Mouse (Mus musculus) c-Kit-positive CD71-positive TER-119-negative erythroid progenitor cells, embryonic 14.5 days (primary cell): ENCODE measurements around the gene Rab44.
"Not testable (repeated sequence)": the region's sequence is repeated elsewhere in the genome, so short reads cannot be mapped to it uniquely, and the experiment has no call there.

Experiments used
- DNase-seq: peaks from one replicate; pipeline ENCODE4 v3.0.0-alpha.2; 2013; ENCODE audit warnings: low read depth

Rab44 gene

DNA sequence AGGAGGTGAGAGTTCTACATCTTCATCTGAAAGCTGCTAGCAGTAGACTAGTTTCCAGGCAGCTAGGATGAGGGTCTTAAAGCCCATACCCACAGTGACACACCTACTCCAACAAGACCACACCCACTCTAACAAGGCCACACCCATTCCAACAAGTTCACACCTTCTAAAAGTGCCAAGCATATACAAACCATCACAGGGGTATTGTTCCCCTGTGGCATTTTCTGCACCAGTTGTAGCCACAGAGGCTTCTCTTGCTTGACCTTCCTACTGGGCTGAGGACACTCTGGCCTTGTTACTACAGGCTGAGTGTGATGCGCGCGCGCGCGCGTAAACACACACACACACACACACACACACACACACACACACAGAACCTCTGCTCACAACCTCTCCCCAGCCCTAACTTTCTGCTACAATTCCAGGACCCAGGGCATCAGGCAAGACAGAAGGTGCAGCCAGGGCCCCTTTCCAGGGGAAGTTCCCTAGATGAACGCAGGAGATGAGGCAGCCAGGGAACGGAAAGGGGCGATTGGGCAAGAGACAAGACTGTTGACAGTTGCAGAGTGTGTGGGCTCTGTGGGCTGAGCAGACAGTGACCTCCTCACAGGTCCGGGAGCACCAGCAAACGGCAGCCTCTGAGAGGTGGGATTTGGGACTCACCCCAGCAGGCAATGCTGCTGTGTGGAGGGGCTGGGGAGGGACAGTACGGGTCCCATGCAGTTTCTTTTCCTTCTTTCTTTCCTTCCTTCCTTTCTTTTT is at the start of gene Rab44:
Rab44 (plus strand) TSS at position 555 of the 762 bp plus-strand sequence.
- DNase-seq, result no peak

DNA sequence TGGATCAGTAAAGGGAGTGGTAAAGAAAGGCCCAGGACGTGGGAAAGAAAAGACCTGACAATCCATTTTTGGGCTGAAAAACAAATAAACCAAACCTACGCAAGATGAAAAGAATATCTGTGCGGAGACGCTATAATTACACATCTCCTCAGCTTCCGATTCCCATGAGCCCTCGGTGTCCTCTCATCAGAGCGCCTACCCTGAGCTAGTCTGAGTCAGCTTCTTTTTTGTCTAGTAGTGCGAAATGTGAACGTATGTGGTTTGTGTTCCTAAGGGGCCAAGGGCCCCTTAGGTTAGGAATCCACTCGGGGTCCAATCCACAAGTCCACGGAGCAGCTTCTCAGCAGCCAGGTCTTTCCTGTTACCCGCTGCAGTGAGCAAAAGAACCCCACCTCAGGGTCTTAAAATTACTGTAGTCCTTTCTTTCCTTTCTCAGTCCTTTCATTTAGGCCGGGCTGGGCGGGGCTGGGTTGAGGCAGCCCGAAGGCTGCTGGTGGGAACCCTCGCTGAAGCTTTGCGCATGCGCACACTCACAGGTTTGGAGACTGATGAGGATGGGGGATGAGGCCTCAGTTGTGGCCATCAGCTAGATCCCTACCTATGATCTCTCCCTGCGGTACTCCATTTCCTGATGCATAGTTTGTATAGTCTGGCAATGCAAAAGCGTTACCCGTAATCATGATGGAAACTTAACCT is 48.6 kb upstream of the Rab44 start:
- no peak for DNase-seq

DNA sequence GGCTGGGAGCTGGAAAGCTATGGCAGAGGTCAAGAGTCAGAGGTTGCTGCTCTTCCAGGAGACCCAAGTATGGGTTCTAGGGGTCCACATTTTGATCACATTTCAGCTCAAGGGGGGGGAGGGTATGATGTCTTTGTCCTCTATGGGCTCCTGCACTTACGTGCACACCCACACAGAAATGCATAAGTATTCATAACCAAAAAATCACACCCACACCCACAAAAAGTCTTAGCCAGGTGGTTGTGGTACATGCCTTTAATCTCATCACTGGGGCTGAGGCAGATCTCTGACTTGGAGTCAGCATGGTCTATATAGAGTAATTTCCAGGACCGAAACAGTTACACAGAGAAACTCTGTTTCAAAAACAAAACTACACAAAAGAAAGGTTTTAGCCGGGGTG is 48.0 kb upstream of the Rab44 start:
- DNase-seq, result no peak

DNA sequence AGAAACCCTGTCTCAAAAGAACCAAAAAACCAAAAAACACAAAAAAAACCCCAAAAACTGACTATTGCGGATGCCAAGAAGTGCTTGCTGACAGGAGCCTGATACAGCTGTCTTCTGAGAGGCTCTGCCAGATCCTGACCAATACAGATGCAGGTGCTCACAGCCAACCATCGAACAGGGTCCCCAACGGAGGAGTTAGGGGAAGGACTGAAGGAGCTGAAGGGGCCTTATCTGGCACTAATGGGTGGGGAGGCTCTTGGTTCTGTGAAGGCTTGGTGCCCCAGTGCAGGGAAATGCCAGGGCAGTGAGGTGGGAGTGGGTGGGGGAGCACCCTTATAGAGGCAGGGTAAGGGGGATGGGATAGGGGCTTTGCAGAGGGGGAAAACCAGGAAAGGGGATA is 46.5 kb upstream of the Rab44 start:
- DNase-seq, result not testable (repeated sequence)

DNA sequence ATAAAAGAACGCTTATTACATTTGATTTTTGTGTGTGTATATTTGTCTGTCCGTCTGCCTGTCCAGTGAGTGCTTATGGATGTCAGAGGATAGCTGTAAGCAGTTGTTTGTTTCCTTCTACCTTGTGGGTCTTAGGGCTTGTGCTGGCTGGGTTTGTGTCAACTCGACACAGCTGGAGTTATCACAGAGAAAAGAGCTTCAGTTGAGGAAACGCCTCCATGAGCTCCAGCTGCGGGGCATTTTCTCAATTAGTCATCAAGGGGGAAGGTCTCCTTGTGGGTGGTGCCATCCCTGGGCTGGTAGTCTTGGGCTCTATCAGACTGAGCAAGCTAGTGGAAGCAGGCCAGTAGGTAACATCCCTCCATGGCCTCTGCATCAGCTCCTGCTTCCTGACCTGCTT is 46.1 kb upstream of the Rab44 start:
- no peak for DNase-seq

DNA sequence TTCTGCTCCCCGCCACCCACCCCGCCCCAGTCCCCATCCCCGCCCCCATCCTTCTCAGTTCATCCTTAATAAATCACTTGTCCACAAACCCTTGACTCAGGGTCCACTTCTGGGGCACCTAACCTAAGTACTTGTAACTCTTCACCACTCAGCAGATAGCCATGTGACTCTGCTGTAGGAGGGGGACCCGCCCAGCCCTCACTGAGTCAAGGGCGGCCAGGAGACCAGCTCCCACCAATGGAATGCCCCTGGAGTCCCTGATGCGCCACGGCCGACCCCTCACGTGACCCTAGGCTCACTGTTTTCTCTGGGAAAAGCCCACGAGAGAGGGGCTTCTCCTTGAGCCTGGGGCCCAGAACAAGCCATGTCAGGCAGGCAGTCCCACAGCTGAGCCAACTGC is 44.9 kb upstream of the Rab44 start:
- no peak for DNase-seq

DNA sequence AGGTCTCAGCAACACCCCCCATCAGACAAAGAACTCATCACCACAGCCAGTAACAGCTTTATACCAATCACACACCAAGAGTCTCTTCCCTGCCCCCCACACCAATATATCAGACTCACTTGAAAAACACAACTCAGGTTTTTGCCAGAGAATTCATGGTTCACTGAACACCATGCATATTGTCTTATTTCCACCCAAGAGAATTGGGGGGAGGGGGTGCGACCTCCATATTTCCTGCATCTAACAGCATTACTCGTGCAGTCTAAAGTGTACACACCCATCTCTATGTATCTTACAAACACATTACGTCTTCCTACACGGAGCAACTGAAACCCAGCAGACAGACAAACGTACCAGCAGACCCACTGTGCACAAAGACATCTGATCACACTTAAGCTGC is 42.1 kb upstream of the Rab44 start:
- DNase-seq, result no peak

DNA sequence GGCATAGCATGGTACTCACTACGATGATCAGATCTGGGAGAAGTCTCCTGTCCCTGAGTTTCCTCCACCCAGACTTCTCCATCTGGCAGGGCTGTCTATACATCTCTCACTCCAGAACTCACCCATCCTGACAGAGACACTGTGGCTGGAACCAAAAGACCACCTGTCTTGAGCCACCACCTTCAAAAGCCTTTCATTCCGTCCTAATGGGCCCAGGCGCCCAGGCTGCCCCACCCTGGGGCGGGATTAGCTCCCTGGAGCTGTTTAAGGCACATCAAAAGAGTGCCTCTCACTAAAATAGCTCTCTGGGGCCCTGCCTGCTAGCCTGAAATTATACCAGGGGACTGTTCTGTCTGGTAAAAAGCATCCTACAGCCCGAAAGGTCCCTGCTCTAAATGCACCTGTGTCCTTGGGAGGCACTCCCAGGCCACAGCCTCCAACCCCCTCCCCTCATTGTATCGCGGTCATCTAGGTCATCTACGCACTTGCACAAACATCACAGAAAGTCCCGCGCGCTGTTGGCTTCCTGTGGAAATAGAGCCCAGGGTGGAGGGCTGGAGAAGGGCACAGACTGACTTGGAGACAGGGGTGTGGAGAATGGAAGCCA is 41.1 kb upstream of the Rab44 start:
- DNase-seq, result no peak

DNA sequence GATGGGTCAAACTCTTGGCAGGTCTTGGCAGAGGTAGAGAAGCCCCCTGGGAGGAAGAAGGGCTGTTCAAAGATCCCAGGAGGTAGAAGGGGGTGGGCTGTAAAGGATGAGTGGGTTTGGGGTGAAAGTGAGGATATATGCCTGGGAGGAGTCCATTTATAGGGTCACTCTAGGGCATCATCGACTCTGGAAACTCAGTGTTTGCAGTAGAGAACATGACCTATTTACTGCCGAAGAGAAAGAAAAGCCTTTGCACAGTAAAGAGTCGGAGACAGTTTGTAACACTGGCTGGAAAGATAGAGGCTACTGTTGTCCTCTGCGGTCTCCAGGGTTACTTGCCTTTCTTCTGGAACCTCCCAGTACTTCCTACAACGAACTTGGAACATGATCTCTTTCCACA is 40.6 kb upstream of the Rab44 start:
- no peak for DNase-seq

DNA sequence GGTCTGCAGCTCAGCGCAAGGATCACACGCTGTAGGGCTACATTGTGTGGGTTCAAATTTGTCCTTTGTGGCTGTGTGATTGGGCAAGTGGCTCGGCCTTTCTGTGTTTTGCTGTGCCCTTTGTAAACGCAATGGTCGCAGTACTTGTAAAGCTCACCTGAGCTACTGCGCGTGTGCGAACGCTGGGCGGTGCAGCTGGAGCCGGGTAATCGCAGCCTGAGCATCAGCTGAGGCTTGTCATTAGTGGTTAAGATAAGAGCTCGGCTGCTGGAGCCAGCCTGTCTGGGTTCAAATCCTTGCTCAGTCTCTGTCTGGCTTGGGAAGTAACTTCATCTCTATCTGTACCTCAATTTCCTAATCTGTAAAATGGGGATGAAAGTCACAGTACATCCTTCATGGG is 39.9 kb upstream of the Rab44 start:
- DNase-seq, result no peak

DNA sequence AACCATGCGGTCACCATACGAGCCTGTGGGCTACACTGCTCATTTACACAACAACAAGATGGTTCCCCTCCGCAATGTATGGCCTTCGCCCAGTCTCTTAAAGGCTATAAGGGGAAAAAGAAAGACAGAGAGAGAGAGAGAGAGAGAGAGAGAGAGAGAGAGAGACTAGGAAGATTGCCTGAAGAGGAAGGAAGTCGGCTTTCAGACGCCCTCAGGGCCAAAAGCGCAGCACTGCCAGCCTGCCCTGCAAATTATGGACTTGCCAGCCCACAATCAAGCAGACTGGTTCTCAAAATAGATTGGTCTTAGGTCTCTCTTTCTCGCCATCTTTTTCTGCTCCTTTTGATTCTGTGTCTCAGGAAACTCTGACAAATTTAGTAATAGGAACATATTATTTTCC is 37.7 kb upstream of the Rab44 start:
- DNase-seq, result no peak

DNA sequence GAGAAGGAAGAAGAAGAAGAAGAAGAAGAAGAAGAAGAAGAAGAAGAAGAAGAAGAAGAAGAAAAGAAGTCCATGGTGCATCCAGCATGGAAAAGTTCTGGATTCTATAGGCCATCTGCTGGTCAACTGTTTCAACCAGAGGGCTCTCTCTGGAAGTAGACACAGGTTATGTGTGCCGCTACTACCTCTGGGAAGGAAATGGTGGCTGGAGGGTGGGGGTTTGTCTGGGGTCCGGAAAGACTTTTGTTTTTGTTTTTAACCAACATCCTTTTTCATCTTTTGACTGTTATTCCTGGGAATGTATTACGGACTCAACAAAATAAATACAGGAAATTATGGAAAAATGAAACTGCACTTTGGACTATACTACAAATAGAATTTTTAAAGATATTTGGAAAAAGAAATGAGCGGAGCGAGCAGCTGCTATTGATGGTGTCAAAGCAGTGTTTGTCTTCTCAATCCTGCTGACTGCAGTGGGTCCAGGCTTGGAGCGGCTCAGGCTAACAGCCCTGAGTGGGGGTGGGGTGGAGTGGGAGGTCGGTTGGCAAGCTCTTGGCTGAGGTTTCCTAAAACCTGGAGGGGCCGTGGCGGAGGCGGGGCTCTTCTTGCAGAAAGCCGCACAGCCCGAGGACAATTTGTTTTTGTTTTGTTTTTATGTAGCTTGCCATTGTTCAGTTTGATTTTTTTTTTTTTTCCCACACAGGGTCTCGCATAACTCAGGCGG is 36.0 kb upstream of the Rab44 start:
- no peak for DNase-seq

DNA sequence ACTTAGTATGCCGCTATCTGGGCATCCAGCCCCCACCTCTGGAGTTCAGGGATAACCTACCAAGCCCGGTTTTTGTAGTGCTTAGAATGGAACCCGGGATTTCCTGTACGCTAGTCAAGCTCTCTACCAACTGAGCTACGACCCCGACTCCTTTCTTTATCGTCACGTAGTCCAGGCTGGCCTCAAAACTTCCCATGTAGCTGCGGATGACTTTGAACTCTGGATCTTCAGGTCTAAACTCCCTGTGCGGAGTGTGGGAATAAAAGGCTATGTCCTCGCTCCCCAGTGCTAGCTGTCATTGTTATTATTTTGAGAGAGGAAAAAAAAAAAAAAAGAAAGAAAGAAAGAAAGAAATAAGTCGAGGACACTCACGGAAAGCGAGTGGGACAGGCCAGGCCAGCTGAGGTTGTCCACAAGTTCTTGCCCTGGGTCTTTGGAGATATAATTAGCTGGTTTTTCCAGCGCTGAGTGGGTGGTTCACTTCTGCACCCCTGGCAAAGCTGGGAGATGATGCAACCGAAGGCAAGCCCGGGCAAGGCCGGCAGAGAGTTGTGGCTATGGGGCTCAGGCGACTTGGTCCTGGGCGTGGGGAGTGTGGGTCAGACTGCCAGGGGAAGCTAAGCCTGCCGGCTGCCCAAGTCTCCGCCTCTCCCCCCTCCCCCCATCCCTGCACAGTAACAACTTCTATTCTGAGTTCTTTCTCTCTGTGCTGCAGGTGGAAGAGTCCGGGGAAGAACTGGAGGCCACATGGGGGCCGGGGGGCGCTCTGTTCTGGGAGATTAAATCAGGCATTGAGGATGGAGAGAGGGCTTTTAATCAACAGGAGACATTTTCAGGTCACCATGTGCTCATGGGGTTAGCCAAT is 35.2 kb upstream of the Rab44 start:
- no peak for DNase-seq

DNA sequence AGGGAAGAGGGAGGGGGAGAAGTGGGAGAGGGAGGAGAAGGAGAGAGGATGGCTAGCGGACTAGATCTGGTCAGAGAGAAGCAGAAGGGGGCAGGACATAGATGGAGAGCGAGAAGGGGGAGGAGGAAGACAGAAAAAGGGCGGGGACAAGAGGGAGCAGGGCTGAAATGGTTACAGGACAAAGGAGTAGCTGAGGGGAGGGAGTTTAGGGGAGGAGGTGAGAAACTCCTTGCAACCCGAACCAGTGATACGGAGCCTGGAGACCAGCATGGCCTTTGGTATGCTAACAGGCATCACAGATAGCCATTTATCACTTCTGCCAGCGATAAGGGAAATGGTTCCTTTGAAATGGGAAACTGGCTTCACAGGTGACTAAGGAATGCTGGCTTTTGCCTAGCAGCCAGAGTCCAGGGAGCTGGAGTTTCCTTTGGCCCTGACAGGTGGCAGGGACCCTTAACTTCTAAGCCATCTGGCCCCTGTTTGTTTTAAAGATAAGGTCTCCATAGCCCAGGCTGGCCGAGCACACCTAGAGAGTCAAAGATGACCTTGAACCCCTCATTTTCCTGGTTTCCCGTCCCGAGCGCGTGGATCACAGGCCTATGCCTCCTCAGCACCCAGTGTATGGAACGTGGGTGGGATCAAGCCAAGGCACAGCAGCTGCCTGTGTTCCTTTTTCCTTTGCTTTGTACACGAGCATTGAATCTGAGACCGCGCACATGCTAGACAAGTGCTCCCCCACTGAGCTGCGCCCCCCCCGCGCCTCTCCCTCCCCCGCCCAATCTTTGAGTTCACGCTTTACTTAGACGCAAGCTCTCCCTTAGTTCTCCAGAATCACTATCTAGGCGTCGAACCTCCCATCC is 33.0 kb upstream of the Rab44 start:
- DNase-seq, result no peak

DNA sequence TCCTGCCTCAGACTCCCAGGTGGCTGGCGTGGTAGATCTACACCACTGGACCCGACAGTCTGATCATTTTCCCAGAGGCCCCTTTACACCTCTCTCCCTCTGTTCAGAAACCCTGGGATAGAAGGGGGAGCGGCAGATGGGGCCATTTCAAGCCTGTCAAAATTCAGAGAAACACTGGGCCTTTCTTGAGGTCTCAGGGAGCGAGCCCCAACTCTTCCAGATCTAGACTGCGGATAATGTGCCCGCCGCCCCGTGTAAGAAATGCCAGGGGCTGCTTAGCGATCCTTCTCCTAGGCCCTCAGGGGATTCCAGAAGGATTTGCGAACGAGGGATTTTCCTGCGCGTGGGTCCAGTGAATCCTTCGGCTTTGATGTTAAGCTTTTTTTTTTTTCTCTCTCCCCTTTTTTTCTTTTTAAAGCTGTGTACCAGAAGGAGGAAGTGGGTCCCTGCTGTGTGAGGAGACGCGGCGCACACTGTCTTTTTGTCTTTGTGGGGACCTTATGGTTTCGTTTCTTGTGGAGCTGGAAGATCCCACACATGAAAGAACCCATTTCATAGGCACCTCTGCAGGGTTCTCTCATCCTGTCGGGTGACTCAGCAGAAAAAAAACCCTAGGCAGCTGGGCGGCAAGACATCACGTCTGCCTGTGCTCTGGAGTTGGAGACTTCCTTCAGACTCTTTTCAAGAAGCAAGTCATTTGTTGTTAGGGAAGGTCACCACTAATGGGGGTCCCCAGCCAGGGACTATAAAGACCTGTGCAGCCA is 32.1 kb upstream of the Rab44 start:
- no peak for DNase-seq

DNA sequence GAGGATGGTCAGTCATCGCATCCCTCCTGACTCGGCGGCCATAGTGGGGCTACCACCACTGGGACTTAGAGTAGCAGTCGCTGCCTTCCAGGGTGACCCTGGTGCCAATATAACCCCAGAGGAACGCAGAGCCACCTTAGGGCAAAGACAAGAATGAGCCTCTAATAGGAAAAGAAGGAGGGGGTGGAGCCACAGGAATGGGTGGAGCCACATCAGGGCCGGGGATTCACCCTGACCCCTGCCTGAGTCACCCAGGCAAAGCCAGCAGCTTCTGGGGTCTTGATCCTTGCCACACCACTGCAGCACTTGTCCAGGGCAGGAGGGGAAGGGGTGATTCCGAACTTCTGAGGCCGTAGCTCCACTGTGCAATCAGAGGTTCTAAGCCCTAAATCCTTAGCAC is 30.4 kb upstream of the Rab44 start:
- no peak for DNase-seq

DNA sequence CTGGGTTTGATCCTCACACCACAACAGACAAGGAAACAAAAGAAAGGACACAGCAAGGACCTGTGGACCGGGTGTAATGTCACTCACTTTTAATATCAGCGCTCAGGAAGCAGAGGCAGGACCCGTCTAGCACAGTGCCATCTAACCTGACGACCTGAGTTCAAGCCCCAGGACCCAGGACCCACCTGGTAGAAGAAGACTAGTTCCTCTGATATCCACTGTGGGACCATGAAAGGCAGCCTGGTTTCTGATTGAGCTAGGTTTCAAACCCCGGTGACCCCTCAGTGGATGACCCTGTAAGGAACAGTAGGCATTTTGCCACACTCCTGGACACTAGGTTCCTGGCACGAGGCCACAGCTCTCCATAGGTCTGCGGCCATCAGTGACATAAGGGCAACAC is 29.3 kb upstream of the Rab44 start:
- no peak for DNase-seq

DNA sequence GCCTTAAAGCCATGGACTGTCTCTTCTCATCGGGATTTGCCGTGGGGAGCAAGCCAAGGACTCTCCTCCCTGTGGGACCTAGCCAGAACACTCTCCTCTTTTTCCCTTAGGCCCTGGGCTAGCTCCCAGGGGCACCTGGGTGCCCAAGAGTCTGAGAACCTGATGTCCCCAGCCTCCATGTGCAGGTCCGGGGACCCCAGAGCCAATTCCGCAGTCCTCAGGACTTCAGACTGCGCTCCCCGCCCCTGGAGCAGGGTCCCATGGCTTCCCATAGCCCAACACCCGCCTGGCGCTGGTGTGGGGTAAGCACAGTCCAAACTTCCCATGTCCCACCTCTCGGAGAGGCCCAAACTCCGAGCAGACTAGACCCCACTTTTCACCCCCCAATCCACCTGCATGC is 28.7 kb upstream of the Rab44 start:
- no peak for DNase-seq

DNA sequence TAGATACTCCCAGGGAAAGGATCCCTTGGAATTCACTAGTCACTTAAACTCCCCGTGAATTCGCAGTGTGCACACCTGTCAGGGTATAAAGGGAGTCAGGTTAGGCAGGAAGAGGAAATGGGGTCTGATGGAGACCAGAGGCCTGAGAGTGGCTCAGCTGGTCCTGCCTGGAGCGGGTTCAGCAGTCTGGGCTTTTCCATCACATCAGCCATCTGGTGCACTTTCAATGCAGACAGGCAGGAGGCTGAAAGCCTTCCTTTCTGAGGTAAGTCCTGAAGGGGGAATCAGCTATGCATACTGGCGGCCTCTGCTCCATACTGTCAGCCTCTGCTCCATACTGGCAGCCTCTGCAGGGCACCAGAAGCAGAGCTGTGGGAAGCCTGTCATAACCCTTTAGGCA is 27.0 kb upstream of the Rab44 start:
- DNase-seq, result no peak

DNA sequence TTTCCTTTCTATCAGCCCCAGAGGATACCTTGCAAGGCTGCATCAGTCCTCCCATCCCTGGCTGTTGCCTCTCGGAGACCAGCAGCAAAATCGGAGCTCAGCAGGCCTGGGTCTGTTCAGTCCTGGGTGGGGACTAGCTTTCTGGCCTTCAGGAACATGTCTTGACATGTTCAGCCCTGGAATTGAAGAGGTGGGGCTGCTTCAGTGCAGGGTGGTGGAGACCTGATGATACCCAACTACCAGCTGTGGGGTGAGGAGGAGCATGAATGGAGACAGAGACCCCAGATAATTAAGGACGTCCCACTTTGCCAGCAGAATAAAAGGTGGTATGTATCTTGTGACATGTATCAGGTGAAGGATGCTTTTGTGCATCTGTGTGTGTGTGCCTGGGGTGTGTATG is 23.2 kb upstream of the Rab44 start, which contains the start of gene Cdkn1a:
Cdkn1a (plus strand) TSS at position 201 of the 400 bp plus-strand sequence.
- DNase-seq, result no peak
